13 mouse cellular contexts compared by ENCODE assay signal in genomic region chr11:118430291-118430885, GRCm38 (mm10). TPM values are rescaled to one million over a fixed set of nuclear protein-coding genes. Genes with fewer than 3 reads are reported as not detected.
DNase-seq lines count a peak whose midpoint lies in the region; ATAC-seq and TF ChIP-seq lines count a peak whose summit lies in the region.
"Had no signal": no experiment of that assay in that cellular context is flagged by ENCODE, and none has a peak within 500 bp of the region (broad histone marks: within the 10 kb centered on the region; RNA-seq: fewer than 3 reads in every experiment).

No protein-coding gene starts in this region.

- H3K4me2 ChIP-seq in heart, embryonic 11.5 days, result no peak overlapping the region
- H3K4me2 ChIP-seq in lung, embryonic 14.5 days, result peak overlapping the region; percentile 65; the same call in 1 of the 2 replicates
- H3K4me2 ChIP-seq in limb, embryonic 15.5 days, result peak overlapping the region; percentile 66

- H3K4me3 ChIP-seq in heart, embryonic 11.5 days (ENCODE audit: low read depth, low read length), result no peak overlapping the region
- H3K4me3 ChIP-seq in lung, embryonic 14.5 days (ENCODE audit: low read depth, low read length), result no peak overlapping the region
- no peak overlapping the region for H3K4me3 ChIP-seq in limb, embryonic 15.5 days

- H3K36me3 ChIP-seq in heart, embryonic 11.5 days (ENCODE audit: control insufficient read depth, insufficient read depth, low read length), result no peaks in the 10 kb centered on the region
- no peaks in the 10 kb centered on the region for H3K36me3 ChIP-seq in lung, embryonic 14.5 days (ENCODE audit: insufficient read depth)
- no peaks in the 10 kb centered on the region for H3K36me3 ChIP-seq in limb, embryonic 15.5 days

- H3K27me3 ChIP-seq in heart, embryonic 11.5 days (ENCODE audit: control insufficient read depth, insufficient read depth, low read length), result peaks cover 6% of the 10 kb centered on the region
- no peaks in the 10 kb centered on the region for H3K27me3 ChIP-seq in lung, embryonic 14.5 days (ENCODE audit: insufficient read depth, low read length)
- H3K27me3 ChIP-seq in limb, embryonic 15.5 days, result no peaks in the 10 kb centered on the region

- no peaks in the 10 kb centered on the region for H3K9me3 ChIP-seq in heart, embryonic 11.5 days (replicated peaks; ENCODE audit: control insufficient read depth, low read length)
- no peaks in the 10 kb centered on the region for H3K9me3 ChIP-seq in lung, embryonic 14.5 days (ENCODE audit: low read depth, low read length)
- H3K9me3 ChIP-seq in limb, embryonic 15.5 days, result no peaks in the 10 kb centered on the region

- no peak overlapping the region for H3K27ac ChIP-seq in heart, embryonic 11.5 days (ENCODE audit: low read depth, low read length)
- H3K27ac ChIP-seq in lung, embryonic 14.5 days (ENCODE audit: low read depth), result 0 out of 2 replicates have a peak overlapping the region, but pooled peaks have one; percentile 19
- H3K27ac ChIP-seq in limb, embryonic 15.5 days, result no peak overlapping the region

- H3K9ac ChIP-seq in heart, embryonic 11.5 days (ENCODE audit: low read depth, low read length), result 0 out of 2 replicates have a peak overlapping the region, but pooled peaks have one; percentile 12
- H3K9ac ChIP-seq in lung, embryonic 14.5 days, result 0 out of 2 replicates have a peak overlapping the region, but pooled peaks have one; percentile 13
- no peak overlapping the region for H3K9ac ChIP-seq in limb, embryonic 15.5 days

- no peak for TF ChIP-seq CTCF in lung, embryonic 14.5 days (IDR thresholded peaks at IDR 0.05; ENCODE audit: low read depth)

- H3K4me1 ChIP-seq in heart, embryonic 11.5 days (ENCODE audit: control insufficient read depth, insufficient read depth, low read length), result peaks cover 31% of the 10 kb centered on the region
- H3K4me1 ChIP-seq in lung, embryonic 14.5 days (ENCODE audit: insufficient read depth), result peaks cover 28% of the 10 kb centered on the region
- peaks cover 71% of the 10 kb centered on the region for H3K4me1 ChIP-seq in limb, embryonic 15.5 days

- intact Hi-C loops in heart, postnatal 10 days (cut with DNase I), result no loop called here

- WGBS in heart, embryonic 11.5 days (ENCODE audit: insufficient replicate concordance), result 46% methylated on average over 4 of the region's 4 CpGs
- 11% methylated on average over 4 of the region's 4 CpGs for WGBS in lung, embryonic 14.5 days
- WGBS in limb, embryonic 15.5 days, result 18% methylated on average over 4 of the region's 4 CpGs

- DNase-seq in heart, postnatal 10 days, result no peak
- DNase-seq in lung, embryonic 14.5 days, result no peak
- DNase-seq in lung, postnatal 14 days, result no peak
- peak; percentile 28 to 38 for DNase-seq in adrenal gland, postnatal 36 days
- DNase-seq in yolk sac, embryonic 10.5 days (ENCODE audit: low spot score), result no peak
- DNase-seq: cerebellum, adult 9-10 months; gastrocnemius, postnatal 10 days; lung, postnatal 4 days; right cerebral cortex, postnatal 14 days; thymus, adult 18-20 months had no signal

- no peak for ATAC-seq in heart, embryonic 11.5 days (replicated peaks; ENCODE audit: insufficient number of reproducible peaks, low FRiP score, low TSS enrichment)
- ATAC-seq in lung, embryonic 14.5 days (ENCODE audit: insufficient read depth), result no peak
- ATAC-seq in limb, embryonic 15.5 days (ENCODE audit: insufficient number of reproducible peaks, low FRiP score, low TSS enrichment, low read depth), result no peak
- ATAC-seq in CD4-positive, CD25-positive, alpha-beta regulatory T cell, adult 4 months, result no peak

RNA-seq across cellular contexts. Expression of gene C1qtnf1, which starts 2.4 kb away (rescaled TPM):
- polyA plus RNA-seq in heart, embryonic 11.5 days (2014; fragmentation: Nextera tagmentation; extraction: Ambion mirVana), result 2.7 and 4.2 TPM in 2 replicates
- 10 to 100 TPM; 38.0 to 38.4 TPM for total RNA-seq in heart, postnatal 10 days (2021)
- 6.6 and 7.7 TPM in 2 replicates for polyA plus RNA-seq in lung, embryonic 14.5 days (2014; fragmentation: Nextera tagmentation; extraction: Ambion mirVana)
- 10 to 100 TPM; 21.6 to 22.7 TPM for total RNA-seq in adrenal gland, postnatal 36 days (2021)
- polyA plus RNA-seq in limb, embryonic 15.5 days (2015; fragmentation: Nextera tagmentation; extraction: Ambion mirVana), result 12.1 and 14.8 TPM in 2 replicates
- not detected for polyA plus RNA-seq in CD4-positive, CD25-positive, alpha-beta regulatory T cell, adult 4 months (2017; shearing (Covaris generic))

RNA-seq across cellular contexts. Expression of gene Cant1, which starts 11.5 kb away (rescaled TPM):
- polyA plus RNA-seq in heart, embryonic 11.5 days (2014; fragmentation: Nextera tagmentation; extraction: Ambion mirVana), result 16.0 and 17.1 TPM in 2 replicates
- 10 to 100 TPM; 20.4 to 22.0 TPM for total RNA-seq in heart, postnatal 10 days (2021)
- 27.7 and 31.4 TPM in 2 replicates for polyA plus RNA-seq in lung, embryonic 14.5 days (2014; fragmentation: Nextera tagmentation; extraction: Ambion mirVana)
- 10 to 100 TPM; 34.9 to 38.0 TPM for total RNA-seq in adrenal gland, postnatal 36 days (2021)
- polyA plus RNA-seq in limb, embryonic 15.5 days (2015; fragmentation: Nextera tagmentation; extraction: Ambion mirVana), result 29.3 and 30.6 TPM in 2 replicates
- 10 to 100 TPM; 12.9 to 13.6 TPM for polyA plus RNA-seq in CD4-positive, CD25-positive, alpha-beta regulatory T cell, adult 4 months (2017; shearing (Covaris generic))

RNA-seq across cellular contexts. Expression of gene Lgals3bp, which starts 28.5 kb away (rescaled TPM):
- 3.1 and 3.8 TPM in 2 replicates for polyA plus RNA-seq in heart, embryonic 11.5 days (2014; fragmentation: Nextera tagmentation; extraction: Ambion mirVana)
- total RNA-seq in heart, postnatal 10 days (2021), result 10 to 100 TPM; 31.3 to 31.7 TPM
- polyA plus RNA-seq in lung, embryonic 14.5 days (2014; fragmentation: Nextera tagmentation; extraction: Ambion mirVana), result 2.9 and 3.8 TPM in 2 replicates
- 100 to 1,000 TPM; 122 to 138 TPM for total RNA-seq in adrenal gland, postnatal 36 days (2021)
- 8.0 and 11.5 TPM in 2 replicates for polyA plus RNA-seq in limb, embryonic 15.5 days (2015; fragmentation: Nextera tagmentation; extraction: Ambion mirVana)
- polyA plus RNA-seq in CD4-positive, CD25-positive, alpha-beta regulatory T cell, adult 4 months (2017; shearing (Covaris generic)), result 100 to 1,000 TPM in 1 of 2 experiments, 10 to 100 TPM in 1; 93.7 to 163 TPM

RNA-seq across cellular contexts. Expression of gene Engase, which starts 46.2 kb away (rescaled TPM):
- polyA plus RNA-seq in heart, embryonic 11.5 days (2014; fragmentation: Nextera tagmentation; extraction: Ambion mirVana), result 3.9 and 4.3 TPM in 2 replicates
- 1 to 10 TPM; 6.6 to 7.1 TPM for total RNA-seq in heart, postnatal 10 days (2021)
- 7.0 and 10.5 TPM in 2 replicates for polyA plus RNA-seq in lung, embryonic 14.5 days (2014; fragmentation: Nextera tagmentation; extraction: Ambion mirVana)
- total RNA-seq in adrenal gland, postnatal 36 days (2021), result 10 to 100 TPM; 10.3 to 20.7 TPM
- polyA plus RNA-seq in limb, embryonic 15.5 days (2015; fragmentation: Nextera tagmentation; extraction: Ambion mirVana), result 6.1 and 6.6 TPM in 2 replicates
- 1 to 10 TPM; 2.3 to 5.1 TPM for polyA plus RNA-seq in CD4-positive, CD25-positive, alpha-beta regulatory T cell, adult 4 months (2017; shearing (Covaris generic))

Comparison
In these comparisons a context has a peak if more than half of its experiments do, and no peak if none do; other contexts are left out.
1. DNase-seq: peak in adrenal gland, postnatal 36 days (2 of 2); none in heart, postnatal 10 days (0 of 2), lung, embryonic 14.5 days (single experiment), lung, postnatal 14 days (single experiment) and yolk sac, embryonic 10.5 days (single experiment).